Mouse (Mus musculus) erythroblast, embryonic 14.5 days (primary cell): ENCODE results near the gene Mettl1.

ENCODE experiments used
- GATA1 ChIP-seq: IDR thresholded peaks from 2 replicates; pipeline ENCODE4 v1.6.1; 2012; ENCODE audit warnings: low read length, inconsistent platforms, mixed read lengths
- TAL1 ChIP-seq: IDR thresholded peaks from 3 replicates; pipeline ENCODE4 v1.6.1; 2012; ENCODE audit warnings: low read length, inconsistent platforms, mixed read lengths

- no peak for TF ChIP-seq GATA1
- no peak for TF ChIP-seq TAL1
These were observed 17.5 kb downstream of the Mettl1 start for GRCm38 (mm10) chr10:127058708-127059107.
